Mouse (Mus musculus) embryo, embryonic 11 days (tissue): ENCODE results near the gene Fkrp.

Experiments
- DNase-seq: peaks from one replicate; pipeline ENCODE4 v3.0.0-alpha.2; 2015

The Fkrp gene

GRCm38 (mm10) chr7:16827274-16827673 lies 10.7 kb upstream of the Fkrp start:
- no peak for DNase-seq

GRCm38 (mm10) chr7:16826571-16826970 lies 10.0 kb upstream of the Fkrp start:
- DNase-seq, result no peak

- peak; percentile 30 for DNase-seq
These were observed 9.3 kb upstream of the Fkrp start for GRCm38 (mm10) chr7:16825785-16826184.

- no peak for DNase-seq
These were observed 7.2 kb upstream of the Fkrp start for GRCm38 (mm10) chr7:16823734-16824133.

GRCm38 (mm10) chr7:16821669-16822101 lies 5.2 kb upstream of the Fkrp start:
- no peak for DNase-seq

- DNase-seq, result peak; percentile 38
These were observed 4.6 kb upstream of the Fkrp start for GRCm38 (mm10) chr7:16821091-16821490.

- DNase-seq, result no peak
These were observed 3.8 kb upstream of the Fkrp start for GRCm38 (mm10) chr7:16820271-16820763.

GRCm38 (mm10) chr7:16819794-16820193 lies 3.3 kb upstream of the Fkrp start:
- no peak for DNase-seq

GRCm38 (mm10) chr7:16817693-16818092 lies 1.2 kb upstream of the Fkrp start:
- DNase-seq, result no peak

- DNase-seq, result peak; percentile 96
These were observed 456 bp downstream of the Fkrp start for GRCm38 (mm10) chr7:16816078-16816474.

GRCm38 (mm10) chr7:16815351-16815941 lies 1.1 kb downstream of the Fkrp start, which contains the start of gene Strn4:
Gene Strn4, plus strand, starts transcription at chr7:16815889.
- DNase-seq, result peak; percentile 76

GRCm38 (mm10) chr7:16812505-16812904 lies 4.0 kb downstream of the Fkrp start:
- no peak for DNase-seq

GRCm38 (mm10) chr7:16811649-16812070 lies 4.9 kb downstream of the Fkrp start:
- no peak for DNase-seq

- peak; percentile 81 for DNase-seq
These were observed 5.4 kb downstream of the Fkrp start for GRCm38 (mm10) chr7:16810920-16811648.

- no peak for DNase-seq
These were observed 6.1 kb downstream of the Fkrp start for GRCm38 (mm10) chr7:16810399-16810919.

- DNase-seq, result peak; percentile 80
These were observed 6.8 kb downstream of the Fkrp start for GRCm38 (mm10) chr7:16809739-16810138.

- DNase-seq, result no peak
These were observed 7.9 kb downstream of the Fkrp start for GRCm38 (mm10) chr7:16808647-16809046.

GRCm38 (mm10) chr7:16807936-16808335 lies 8.6 kb downstream of the Fkrp start:
- DNase-seq, result no peak

GRCm38 (mm10) chr7:16804409-16805028 lies 12.0 kb downstream of the Fkrp start:
- DNase-seq, result peak; percentile 58

- no peak for DNase-seq
These were observed 21.6 kb downstream of the Fkrp start for GRCm38 (mm10) chr7:16794886-16795285.

- no peak for DNase-seq
These were observed 23.4 kb downstream of the Fkrp start for GRCm38 (mm10) chr7:16793010-16793725.

- no peak for DNase-seq
These were observed 24.2 kb downstream of the Fkrp start for GRCm38 (mm10) chr7:16792316-16792715.

GRCm38 (mm10) chr7:16785541-16786083 lies 30.9 kb downstream of the Fkrp start:
- no peak for DNase-seq
